Mouse (Mus musculus) fibroblast of lung, adult 2 months (primary cell): ENCODE measurements around the gene Nek6.
A peak's percentile ranks its signal among the peaks of the same experiment; 100 is the strongest.

ENCODE experiments used
- DNase-seq: peaks from one replicate; pipeline ENCODE4 v3.0.0-alpha.2; 2011; ENCODE audit warnings: low read depth

Gene Nek6

DNA sequence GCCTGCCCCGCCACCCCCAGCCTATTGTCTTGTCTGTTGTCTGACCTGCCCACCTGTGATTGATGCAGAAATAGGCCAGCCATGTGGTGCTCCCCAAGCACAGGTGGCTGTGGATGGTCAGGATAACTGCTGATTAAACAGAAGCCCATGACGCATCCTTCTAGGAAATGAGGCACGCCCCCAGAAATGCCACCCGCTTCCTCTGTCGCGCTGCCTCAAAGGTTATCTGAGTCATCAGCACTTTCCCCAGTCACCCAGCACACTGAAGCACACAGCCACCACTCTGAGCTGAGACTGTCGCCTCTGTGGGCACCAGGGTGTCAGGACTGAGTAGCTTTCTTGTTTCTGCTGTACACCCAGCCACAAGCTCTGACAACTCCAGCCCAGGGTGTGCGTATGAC lies 24.9 kb downstream of the Nek6 start:
- no peak for DNase-seq

DNA sequence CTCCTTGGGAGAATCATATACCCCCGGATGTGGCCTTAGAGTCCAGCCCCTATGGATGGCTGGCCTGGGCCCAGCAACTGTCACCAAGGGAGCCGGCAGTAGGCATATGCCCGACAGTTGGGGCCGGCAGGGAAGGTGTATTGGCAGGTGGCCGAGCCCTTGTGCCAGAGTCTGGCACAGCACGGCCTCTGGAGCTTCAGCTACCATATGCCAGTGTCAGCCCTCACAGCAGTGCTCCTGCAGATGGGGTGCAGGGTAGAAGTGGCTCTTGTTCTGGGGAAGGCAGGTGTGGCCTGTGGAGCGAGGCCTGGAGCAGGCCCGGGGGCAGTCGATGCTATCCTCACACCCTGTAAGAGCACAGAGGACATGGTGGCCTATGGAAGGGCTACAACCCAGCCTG lies 28.2 kb downstream of the Nek6 start:
- no peak for DNase-seq

DNA sequence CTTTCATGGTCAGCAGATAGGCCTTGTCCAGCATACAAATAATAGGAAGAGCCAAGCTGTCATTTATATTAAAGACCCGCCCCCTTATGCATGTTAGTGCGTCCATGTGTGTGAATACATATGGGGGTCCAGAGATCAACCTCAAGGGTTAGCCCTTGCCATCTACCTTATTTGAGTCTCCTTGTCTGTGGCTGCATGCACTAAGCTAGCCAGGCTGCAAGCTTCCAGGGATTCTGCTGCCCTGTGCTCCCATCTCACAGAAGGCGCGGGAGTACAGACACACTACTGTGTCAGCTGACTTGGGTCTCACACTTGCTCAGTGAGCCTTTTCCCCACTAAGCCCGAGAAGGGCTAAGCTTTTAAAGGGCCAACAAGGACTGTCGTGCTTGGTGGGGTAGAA lies 29.2 kb downstream of the Nek6 start:
- no peak for DNase-seq

DNA sequence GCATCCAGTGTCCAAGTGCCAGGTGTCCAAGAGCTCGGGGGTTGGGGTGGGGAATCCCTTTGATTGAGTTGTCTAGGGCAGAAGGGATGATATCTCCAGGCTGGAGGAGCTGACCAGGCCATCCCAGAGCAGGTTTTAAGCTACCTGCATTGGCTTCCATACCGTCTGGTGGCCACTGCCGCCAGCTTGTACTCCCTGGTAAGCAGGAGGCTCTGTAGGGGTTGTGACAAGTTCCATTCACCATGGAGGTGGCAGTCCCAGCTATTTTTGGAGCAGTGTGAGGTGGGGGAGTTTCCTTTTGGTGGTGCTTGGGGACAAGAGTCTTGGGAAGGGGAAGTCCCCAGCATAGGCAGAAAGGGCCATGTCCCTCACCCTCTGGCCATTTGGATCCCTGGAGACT lies 29.7 kb downstream of the Nek6 start:
- no peak for DNase-seq

DNA sequence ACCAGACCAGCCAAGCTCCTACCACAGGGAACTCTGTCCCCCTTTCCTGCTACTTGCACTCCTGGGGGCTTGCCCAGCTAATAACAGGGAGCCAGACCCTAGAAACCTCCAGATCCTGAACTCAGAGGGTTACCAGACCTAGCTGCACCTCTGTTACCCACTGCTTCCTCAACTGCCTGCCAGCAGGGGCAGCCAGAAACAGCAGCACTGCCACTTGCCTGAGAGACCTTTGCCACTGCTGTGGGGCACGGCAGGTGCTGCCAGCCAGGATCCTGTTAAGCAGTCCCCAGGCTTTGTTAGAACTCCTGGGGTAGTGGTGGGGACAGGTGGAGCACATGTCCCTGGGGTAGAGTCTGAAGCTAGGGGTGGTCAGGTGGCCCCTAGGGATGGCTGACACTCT lies 30.1 kb downstream of the Nek6 start:
- DNase-seq: no peak

DNA sequence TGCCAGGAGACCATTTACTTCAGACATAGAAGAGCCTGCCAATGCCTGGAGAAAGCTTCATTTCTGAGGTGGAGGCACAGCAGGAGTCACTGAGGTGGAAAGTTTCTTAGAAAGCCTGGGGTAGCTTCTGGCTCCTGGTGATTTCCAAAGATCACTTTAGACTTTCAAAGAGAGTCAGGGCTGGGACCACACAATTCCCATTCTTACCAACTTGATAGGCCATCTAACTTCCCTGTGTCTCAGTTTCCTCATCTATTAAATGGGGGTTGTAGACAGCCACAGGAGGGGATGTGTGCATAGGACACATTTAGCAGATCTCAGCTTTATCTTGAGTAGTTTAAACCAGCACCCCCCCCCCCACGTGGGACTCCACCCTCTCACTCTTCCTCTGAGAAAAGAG lies 30.9 kb downstream of the Nek6 start:
- DNase-seq: no peak

DNA sequence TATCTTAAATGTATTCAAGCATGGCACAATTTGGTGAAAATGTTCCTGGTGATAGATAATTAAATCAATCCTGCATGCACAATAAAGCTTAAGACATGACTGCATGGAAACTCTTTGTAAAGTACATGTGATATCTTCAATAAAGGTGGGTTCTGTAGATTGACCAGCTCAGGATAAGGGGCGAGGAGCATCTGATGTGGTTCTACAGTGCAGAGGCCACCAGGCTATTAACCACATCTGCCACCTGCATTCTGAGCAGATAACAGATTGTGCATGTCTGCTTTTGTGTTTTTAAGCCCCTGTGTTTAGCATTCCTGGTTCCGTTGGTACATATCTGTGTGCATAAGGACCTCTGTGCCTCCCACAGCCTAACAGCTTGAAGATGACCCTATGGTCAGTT lies 31.7 kb downstream of the Nek6 start:
- DNase-seq: no peak

DNA sequence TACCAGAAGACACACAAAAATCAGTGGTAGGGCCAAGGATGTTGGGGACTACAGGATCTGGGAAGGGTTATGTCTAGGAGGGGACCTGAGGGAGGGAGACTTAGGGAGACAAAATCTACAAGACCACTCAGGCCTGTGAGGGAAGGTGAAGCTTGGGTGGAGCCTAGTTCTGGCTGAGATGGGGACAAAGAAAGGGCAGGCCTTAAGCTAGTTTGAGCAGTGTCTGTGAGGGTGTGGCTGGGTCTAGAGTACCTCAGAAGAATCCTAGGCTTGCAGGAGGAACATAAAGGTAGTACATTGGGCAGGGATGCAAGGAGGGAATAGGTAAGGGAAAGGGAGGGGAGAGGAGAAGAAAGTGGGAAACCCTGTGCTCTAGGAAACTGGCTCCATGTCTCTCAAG lies 32.9 kb downstream of the Nek6 start:
- DNase-seq: no peak

DNA sequence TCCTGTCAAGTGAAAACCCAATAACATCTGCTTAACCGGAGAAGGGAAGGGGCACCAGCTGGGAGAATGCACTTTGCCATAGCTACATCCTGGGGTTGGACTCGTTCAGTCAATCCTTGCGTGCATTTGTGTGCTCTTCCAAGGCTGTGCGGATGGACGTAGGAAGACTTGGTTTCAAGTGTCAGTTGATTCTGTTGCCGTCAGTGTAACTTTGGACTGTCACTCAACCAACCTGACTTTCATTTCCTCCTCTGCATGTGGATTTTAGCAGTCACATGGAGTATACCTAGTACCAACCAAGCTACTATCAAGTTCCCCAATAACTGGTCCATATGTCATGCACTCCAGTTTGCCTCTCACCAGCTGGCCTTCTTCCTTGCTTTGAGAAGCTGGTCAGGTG lies 33.5 kb downstream of the Nek6 start:
- DNase-seq: no peak

DNA sequence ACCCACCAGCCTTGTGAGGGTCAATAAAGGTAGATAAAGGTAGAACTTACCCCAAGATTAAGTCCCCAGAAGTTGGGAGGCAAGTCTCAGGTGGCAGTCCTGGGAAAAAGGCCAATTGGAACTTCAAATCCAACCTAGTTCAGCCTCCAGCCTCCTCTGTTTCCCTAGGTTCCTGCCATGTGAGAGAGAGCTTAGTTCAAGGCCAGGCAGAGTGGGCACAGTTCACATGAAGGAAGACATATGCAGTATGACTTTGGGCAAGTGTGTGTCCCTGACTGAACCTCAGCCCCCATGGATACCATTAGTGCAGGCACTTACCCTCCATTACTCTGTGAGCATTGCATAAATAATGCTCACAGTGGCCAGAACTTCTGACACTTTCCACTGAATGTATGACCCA lies 34.3 kb downstream of the Nek6 start:
- DNase-seq: no peak

DNA sequence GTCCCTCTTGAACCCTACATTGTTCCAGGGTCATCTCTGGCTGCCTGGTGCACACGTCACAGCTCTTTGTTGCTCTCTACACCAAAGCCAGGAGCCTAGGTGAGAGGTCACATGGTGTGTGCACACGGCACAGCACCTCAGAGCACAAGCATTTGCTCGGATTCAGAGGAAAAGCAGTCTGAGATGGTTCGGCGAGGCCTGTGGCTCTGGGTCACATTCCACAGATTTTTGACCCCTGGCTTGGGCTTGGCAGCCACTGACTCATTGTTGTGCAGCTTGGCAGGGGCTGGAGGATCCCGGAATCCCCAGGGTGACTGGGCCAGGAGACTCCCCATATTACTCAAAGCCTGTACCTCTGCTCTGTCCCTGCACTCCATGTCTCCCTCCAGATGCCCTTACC lies 34.8 kb downstream of the Nek6 start:
- DNase-seq: peak; percentile 80

DNA sequence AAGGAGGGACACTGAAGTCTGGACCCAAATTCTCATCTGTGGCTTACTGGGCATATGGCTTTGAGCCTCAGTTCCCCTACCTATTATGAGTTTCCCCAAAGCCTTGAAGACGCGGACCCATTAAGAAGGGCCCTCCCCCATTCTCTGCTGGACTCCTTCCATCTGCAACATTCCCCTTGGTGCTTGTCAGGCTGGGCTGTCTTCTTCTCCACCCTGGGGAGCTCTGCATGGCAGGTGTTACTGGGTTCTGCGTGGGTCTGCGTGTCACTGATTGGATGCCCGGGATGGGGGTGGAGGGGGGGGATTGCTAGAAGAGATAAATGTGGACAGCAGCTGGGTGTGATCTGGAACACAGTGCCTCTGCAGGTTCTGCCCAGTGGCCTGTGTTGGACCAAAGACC lies 35.3 kb downstream of the Nek6 start:
- DNase-seq: no peak

DNA sequence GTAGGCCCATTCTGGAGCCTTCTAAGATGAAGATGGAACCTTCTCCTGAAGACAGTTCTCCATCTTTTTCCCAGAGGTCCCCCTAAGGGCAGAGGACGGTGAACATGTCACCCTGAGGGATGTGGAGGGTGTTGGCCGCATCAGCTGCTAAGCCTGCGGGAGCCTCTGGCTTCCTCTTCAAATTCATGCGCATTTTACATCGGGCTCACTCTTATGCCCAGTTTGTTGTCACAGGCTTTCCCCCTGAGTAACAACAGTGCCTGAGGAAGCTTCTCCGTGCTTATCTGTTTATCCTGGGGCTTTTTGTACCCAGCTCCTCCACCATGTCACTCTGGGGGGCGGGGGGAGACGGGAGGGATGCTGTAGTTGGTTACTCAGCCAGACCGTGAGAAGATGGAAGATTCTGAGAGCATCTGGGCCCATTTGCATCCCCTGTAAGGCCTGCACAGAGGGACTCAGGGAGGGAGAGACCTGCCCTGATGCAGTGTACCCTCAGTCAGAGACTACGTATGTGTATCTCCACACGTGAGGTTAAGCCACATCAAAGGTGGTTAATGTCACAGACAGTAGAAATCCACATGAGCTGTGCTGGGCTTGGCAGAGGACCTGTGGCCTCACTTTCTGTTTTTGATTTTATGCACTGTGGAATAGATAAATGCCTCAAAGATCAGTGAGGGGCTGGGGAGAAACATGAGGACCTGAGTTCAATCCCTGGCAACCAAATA lies 36.5 kb downstream of the Nek6 start:
- no peak for DNase-seq

DNA sequence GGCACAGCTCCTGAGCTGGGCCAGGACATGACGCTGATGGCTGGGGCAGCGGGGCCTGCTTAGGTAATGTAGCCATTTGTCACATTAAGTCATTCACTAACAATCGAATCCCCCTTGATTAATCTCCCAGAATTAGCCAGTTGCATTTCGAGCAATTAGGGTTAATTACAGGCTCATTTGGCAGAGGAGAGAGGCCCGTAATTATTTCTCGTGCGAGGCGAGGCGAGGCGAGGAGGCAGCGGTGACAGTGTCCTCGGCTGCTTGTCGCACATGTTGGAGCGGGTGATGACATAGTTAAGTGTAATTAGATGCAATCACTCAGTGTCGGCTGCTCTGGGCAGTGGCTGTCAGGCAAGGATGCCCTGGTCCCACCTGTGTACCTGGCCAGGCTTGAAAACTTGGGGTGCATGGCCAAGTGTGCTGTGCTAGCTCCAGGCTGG lies 40.6 kb downstream of the Nek6 start:
- no peak for DNase-seq

DNA sequence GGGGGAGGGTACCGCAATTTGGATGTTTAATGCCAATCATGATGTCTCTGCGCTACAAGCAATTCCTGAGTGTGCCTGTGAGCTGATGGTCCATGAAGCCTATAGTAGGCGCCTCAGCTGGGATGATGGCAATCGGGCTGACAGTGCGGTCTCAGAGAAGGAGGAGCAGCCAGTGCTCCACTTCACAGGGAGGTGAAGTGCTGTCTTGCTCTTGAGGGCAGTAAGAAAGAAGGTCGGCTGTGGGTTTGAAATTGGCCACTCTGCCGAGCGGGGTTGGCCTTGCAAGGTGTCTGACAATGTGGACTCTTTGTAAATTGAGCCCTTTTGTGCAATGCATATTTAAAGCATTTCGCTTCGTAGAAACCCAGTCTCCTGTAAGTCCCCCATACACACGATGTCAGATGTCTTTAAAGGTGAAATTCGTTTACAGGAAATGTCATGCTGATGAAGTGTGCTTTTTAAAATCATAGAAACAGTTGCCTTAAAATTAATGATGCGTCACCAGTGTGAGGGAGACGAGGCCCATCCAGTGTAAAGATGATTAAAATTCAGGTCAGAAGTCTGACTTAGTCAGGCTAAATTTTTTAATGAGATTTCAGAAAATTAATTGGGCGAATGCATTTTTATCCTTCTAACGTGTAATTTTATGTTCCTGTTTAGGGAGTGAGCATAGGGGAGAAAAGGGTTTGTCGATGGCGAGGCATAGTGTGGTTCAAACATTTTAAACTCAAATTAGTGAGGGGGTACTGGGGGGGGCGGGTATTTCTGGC lies 43.0 kb downstream of the Nek6 start:
- DNase-seq: no peak

DNA sequence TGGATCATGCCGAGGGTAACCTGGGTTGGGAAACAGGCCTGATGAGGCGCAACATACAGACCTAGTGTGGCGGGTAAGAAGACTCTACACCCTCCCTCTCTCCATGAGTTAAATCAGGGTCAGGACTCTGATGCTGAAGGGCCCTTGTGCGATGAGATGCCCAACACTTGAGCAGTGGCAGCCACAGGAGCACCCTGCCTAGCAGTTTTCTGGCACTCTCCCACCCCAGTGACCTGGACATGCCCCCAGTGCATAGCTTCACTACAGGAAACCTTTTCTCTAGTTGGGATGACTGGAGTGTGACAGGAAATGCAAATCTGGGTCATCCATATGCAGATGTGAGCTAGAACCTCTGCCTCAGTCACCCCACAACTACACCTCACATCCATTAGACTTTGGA lies 44.2 kb downstream of the Nek6 start:
- DNase-seq: no peak

DNA sequence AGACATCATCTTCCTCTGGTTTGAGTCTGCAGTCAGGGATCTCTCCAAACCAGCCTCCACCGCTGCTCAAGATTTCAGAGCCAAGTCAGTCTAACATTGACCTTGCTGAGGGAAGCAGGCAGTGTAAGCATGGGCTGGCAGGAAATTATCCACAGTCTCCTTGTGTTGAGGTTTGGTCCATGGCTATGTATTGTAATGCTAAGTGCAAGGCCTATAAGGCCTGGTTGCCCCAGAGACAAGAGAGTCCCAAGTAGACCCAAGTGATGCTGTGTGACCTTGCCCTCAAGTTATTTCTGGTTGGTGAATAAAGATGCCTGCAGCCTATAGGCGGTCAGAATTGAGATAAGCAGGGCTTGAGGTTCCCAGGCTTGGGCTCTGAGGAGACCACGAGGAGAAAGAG lies 45.3 kb downstream of the Nek6 start:
- no peak for DNase-seq

DNA sequence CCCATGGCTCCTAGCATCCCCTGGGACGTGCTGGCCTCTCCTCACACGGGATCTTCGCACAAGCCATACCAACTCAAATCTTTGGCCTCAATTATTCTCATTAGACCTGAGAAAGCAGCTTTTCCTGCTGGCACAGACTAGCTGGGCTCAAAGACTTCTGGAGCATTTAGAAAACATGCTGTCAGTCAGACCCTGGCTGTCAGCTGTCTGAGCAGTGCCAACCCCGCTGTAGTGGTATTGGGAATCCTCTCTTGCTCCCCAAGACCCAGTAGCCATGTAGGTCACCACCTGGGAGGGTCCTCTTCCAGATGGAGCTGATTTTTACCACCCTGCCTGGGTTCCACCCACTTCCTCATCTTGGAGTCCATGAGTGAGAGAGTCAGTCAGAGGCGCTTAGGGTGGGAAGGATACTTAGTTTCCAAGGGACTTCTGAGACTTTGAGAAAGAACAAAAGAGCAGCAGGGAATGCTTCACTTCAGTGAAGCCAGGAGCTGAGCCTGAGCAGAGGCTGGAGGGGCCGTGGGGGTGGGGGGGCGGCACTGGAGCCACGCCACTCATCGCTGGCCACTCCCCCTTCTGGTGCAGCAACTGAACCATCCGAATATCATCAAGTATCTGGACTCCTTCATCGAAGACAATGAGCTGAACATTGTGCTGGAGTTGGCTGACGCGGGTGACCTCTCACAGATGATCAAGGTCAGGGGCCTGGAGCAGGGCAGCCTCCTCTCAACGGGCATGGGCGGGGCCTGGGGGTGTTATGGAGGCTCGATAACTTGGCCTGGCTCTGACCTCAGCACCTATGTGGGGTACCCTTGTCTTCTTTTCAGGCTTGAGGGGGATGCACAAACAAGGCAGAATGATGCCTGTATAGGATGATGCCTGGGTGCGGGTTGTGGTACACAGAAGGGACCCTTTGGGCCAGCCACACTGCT lies 49.1 kb downstream of the Nek6 start:
- no peak for DNase-seq

DNA sequence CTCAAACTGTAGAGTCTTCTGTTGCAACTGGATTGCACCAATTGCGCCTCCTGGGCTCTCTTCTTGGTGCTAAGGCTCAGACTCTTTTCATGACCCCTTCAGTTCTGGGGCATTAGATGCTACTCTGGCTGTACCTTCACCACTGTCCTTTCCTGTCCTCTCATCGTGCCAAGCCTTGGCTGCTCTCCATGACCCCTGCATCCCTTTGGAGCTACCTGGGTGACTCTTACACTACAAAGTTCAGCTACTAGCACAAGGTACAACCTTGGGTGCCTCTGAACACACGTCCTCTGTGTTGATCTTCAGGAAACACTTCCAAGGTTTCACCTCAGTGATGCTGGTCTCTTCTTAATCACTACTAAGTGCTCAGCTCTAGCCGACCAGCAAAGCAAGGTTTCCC lies 51.2 kb downstream of the Nek6 start:
- no peak for DNase-seq

DNA sequence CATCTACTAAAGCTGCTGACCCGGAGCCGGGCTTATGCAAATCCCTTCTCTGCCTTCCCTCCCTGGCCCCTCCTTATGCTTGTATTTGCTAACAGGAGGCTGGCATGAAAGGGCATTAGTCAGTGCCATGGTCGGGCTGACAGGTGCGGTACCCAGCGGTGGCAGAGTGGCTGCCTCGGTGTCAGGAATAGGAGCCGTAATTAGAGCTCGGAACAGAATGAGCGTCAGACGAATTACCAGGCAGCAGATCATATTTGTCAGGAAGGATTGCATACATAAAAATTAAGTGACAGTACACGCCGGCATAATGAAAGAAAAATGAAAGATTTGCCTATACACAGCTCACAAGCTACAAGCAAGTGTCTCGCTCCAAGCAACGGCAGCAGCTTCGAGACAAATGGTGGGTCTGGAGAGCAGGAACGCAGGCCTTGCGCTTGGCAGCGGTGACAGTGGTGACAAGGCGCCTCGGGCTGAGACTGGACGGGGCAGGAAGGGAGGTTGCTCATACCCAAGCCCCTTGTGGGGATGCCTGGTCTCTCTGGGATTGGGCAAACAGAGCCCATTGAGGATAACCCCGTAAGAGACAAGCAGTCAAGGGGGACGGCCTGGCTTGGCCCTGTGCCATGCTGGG lies 60.6 kb downstream of the Nek6 start:
- DNase-seq: no peak

DNA sequence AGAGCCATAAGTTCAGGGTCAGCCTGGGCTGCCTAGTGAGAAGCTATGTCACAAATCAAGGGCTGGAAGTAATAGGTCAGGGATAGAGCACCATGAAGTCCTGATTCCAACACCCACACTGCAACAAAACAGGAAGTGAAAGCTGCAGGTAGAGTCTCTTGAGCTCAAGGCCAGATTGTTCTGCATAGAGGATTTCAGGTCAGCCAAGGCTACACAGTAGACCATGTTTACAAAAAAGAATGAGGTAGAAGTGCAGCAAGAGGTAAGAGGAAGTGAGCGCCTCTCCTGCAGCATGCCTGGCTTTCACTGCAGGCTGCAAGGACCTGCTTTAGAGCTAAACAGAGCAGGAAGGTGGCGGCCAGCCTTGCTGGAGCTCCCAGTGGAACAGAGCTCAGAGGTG lies 63.3 kb downstream of the Nek6 start:
- DNase-seq: no peak
